Mouse (Mus musculus): ENCODE results near the gene Ube2dnl2. TPM values are rescaled to one million over a fixed set of nuclear protein-coding genes. Genes with fewer than 3 reads are reported as not detected.

Gene Ube2dnl2
- not detected in 2 replicates for total RNA-seq (2023)

DNA sequence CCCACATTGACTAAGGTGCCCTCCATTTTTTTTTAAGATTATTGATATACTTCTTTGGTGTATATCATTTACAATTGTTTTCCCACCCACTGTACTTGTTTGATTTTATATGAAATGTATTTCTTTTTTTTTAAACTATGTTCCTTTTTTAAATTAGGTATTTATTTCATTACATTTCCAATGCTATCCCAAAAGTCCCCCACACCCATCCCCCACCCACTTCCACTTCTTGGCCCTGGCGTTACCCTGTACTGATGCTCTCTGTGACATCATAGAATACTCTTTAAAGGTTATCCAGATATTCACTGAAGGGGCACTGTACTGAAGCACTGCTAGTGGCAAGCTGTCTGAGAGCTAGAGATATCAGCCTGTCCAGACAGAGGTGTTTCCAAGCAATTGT lies at the start of gene Ube2dnl2:
Gene Ube2dnl2 (plus strand): TSS at position 301 of the 400 bp plus-strand sequence.

DNA sequence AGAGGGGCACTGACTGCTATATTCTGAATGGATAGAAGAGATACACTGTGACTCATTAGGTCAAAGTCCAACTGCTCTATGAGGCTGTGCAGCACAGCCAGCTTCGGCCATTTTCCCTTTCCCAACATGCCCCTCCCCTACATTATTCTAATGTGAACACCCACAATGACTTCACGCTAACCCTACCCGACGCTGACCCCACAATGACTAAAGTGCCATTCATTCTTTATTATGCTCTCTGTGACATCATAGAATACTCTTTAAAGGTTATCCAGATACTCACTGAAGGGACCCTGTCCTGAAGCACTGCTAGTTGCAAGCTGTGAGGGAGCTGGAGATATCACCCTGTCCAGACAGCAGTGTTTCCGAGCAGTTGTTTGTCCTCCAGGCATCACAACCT lies 2.7 kb upstream of the Ube2dnl2 start, which contains the start of gene Ube2dnl1:
Gene Ube2dnl1 (plus strand): TSS at position 301 of the 400 bp plus-strand sequence.

Other genes with a start within 250 kb of the Ube2dnl2 start
- not detected in 2 replicates for gene Ube2dnl1, start 2.6 kb upstream of the Ube2dnl2 start, total RNA-seq (2023)

Data from neutrophil, adult 65 days (primary cell).